Mouse (Mus musculus): ENCODE measurements around the gene Ccl20.

DNA sequence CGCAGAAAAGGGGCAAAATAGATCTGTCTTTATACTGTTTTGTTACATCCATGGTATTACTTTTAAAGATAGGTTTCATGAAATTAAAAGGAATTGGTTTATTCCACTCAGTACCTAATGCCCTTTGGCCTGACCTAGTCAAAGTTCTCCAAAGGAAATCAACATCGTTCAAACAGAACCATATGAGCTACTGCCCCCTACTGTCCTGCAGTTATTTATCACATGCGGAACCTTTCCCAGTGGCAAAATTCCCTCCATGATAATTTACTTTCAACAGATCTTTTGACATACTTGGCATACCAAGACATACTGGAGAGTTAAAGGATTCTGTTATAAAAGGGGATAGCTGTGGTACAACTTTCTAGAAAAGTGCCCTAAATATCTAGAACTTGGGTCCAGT, 33.7 kb downstream of the Ccl20 start:
- no peak for TF ChIP-seq CTCF (IDR thresholded peaks at IDR 0.05; ENCODE audit: extremely low read depth, insufficient read depth, insufficient read length, insufficient replicate concordance)
- TF ChIP-seq POLR2A (IDR thresholded peaks at IDR 0.05; ENCODE audit: low read depth, low read length), result no peak
